8 mouse cellular contexts compared by ENCODE assay signal in the genomic region with DNA sequence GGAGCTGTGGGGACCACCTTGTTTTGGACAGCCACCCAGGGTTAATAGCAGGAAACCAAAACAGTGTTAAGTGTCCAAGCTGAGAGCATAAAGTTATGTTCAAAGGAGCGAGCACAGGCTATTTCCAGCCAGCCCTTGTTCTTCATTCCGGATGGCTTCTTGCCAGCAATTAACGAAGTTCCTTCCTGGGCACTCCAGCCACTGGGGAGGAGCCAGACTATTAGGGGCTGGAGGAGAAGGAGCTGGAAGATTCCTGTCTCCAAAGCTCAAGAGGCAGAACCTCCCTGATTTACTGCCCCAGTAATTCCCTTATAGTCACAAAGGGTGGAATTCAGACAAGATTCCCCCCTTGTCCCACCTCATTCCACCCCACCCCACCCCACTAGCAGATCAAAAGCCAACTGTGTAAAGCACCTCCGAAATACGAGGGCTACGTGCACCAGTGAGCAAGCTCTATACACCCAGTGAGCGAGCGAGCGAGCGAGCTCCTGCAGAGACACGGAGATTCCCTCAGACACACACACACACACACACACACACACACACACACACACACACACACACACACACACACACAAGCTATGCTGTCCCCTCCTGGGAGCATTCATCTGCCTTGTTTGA.
DNase-seq lines count a peak whose midpoint lies in the region; ATAC-seq lines count a peak whose summit lies in the region.

No protein-coding gene starts in this region.

- no peaks in the 10 kb centered on the region for H3K36me3 ChIP-seq in heart, embryonic 16.5 days (ENCODE audit: control insufficient read depth, insufficient read depth)
- no peaks in the 10 kb centered on the region for H3K36me3 ChIP-seq in liver, embryonic 11.5 days (ENCODE audit: control insufficient read depth, insufficient read depth, low read length)

- peak overlapping the region; percentile 3 for H3K4me2 ChIP-seq in heart, embryonic 16.5 days (ENCODE audit: low read depth, low read length)
- H3K4me2 ChIP-seq in liver, embryonic 11.5 days, result no peak overlapping the region

- no peaks in the 10 kb centered on the region for H3K27me3 ChIP-seq in heart, embryonic 16.5 days (ENCODE audit: control insufficient read depth, insufficient read depth, low read length)
- H3K27me3 ChIP-seq in liver, embryonic 11.5 days (replicated peaks; ENCODE audit: control insufficient read depth, insufficient read depth, low read length), result no peaks in the 10 kb centered on the region

- peak; percentile 66; the same call in 1 of the 2 replicates for ATAC-seq in heart, embryonic 16.5 days (replicated peaks; ENCODE audit: extremely low read depth, insufficient read depth, low FRiP score)
- no peak for ATAC-seq in inflammation-experienced regulatory T-cells, adult 6 months
- ATAC-seq in liver, embryonic 11.5 days (replicated peaks; ENCODE audit: low FRiP score), result no peak

- DNase-seq in adrenal gland, postnatal 10 days, result peak; percentile 75
- no peak for DNase-seq in adrenal gland, adult 18-20 months (ENCODE audit: low spot score in 2 of 2)
- DNase-seq in adipocyte (ENCODE audit: low spot score), result peak; percentile 56
- DNase-seq in kidney, postnatal 10 days, result peak; percentile 81
- DNase-seq in lung, postnatal 14 days, result peak; percentile 74
- DNase-seq in liver, embryonic 11.5 days (ENCODE audit: low spot score), result no peak

- H3K4me1 ChIP-seq in heart, embryonic 16.5 days (ENCODE audit: control insufficient read depth, insufficient read depth, low read length), result peaks cover 9% of the 10 kb centered on the region
- no peaks in the 10 kb centered on the region for H3K4me1 ChIP-seq in liver, embryonic 11.5 days (replicated peaks; ENCODE audit: control insufficient read depth, insufficient read depth, low read length)

- no peaks in the 10 kb centered on the region for H3K9me3 ChIP-seq in heart, embryonic 16.5 days (replicated peaks; ENCODE audit: control insufficient read depth, low read length)
- H3K9me3 ChIP-seq in liver, embryonic 11.5 days (ENCODE audit: control insufficient read depth, low read length), result no peaks in the 10 kb centered on the region

- no peak overlapping the region for H3K4me3 ChIP-seq in heart, embryonic 16.5 days (ENCODE audit: low read length)
- H3K4me3 ChIP-seq in liver, embryonic 11.5 days (ENCODE audit: low read depth, low read length), result no peak overlapping the region

- peak overlapping the region; percentile 38 for H3K27ac ChIP-seq in heart, embryonic 16.5 days (ENCODE audit: low read length)
- H3K27ac ChIP-seq in liver, embryonic 11.5 days (ENCODE audit: low read depth, low read length), result no peak overlapping the region

- no peak overlapping the region for H3K9ac ChIP-seq in heart, embryonic 16.5 days (ENCODE audit: low read length)
- H3K9ac ChIP-seq in liver, embryonic 11.5 days (ENCODE audit: low read depth, low read length), result no peak overlapping the region

- 49% methylated on average over 11 of the region's 11 CpGs for WGBS in heart, embryonic 16.5 days
- WGBS in liver, embryonic 11.5 days, result 81% methylated on average over 11 of the region's 11 CpGs

Comparison
In these comparisons a context has a peak if more than half of its experiments do, and no peak if none do; other contexts are left out.
1. DNase-seq: peak in adrenal gland, postnatal 10 days (single experiment), adipocyte (single experiment), kidney, postnatal 10 days (single experiment) and lung, postnatal 14 days (single experiment); none in adrenal gland, adult 18-20 months (0 of 2) and liver, embryonic 11.5 days (single experiment).